Mouse (Mus musculus) C2C12 (cell line): Measurements from ENCODE around the gene Jpt2. TPM values are rescaled to one million over a fixed set of nuclear protein-coding genes. Genes with fewer than 3 reads are reported as not detected.
"Not testable (repeated sequence)": the region's sequence is repeated elsewhere in the genome, so short reads cannot be mapped to it uniquely, and the experiment has no call there.

Source experiments
- H3K27me3 ChIP-seq: one replicate; pipeline ENCODE4 v1.6.1; 2011; ENCODE audit not compliant: control insufficient read depth, insufficient read depth, insufficient read length
- H3K36me3 ChIP-seq: one replicate; pipeline ENCODE4 v1.6.1; 2011; ENCODE audit not compliant: control insufficient read depth, insufficient read depth
- H3K4me3 ChIP-seq: one replicate; pipeline ENCODE4 v1.5.1; 2011; ENCODE audit warnings: mild to moderate bottlenecking, control low read depth; ENCODE audit not compliant: poor library complexity, insufficient read depth, severe bottlenecking
- H3K79me2 ChIP-seq: one replicate; pipeline ENCODE4 v1.6.1; 2011; ENCODE audit not compliant: control insufficient read depth, insufficient read depth
- H3K79me3 ChIP-seq: one replicate; pipeline ENCODE4 v1.6.1; 2011; ENCODE audit warnings: low read depth, control low read depth
- H3ac ChIP-seq: one replicate; pipeline ENCODE3; 2011; ENCODE audit warnings: low read depth; ENCODE audit not compliant: control insufficient read depth, insufficient read length
- CEBPB ChIP-seq: IDR thresholded peaks from one replicate; pipeline ENCODE4 v1.6.1; 2011; ENCODE audit warnings: low read depth, mild to moderate bottlenecking, control low read depth, moderate library complexity
- CTCF ChIP-seq: IDR thresholded peaks from one replicate; pipeline ENCODE4 v1.5.1; 2011; ENCODE audit not compliant: control insufficient read depth, insufficient read depth, insufficient read length
- FOSL1 ChIP-seq: IDR thresholded peaks from one replicate; pipeline ENCODE4 v1.8.0; 2011; ENCODE audit warnings: mild to moderate bottlenecking, low read length; ENCODE audit not compliant: poor library complexity, insufficient read depth, severe bottlenecking
- MAX ChIP-seq: IDR thresholded peaks from one replicate; pipeline ENCODE4 v1.6.1; 2011; ENCODE audit warnings: mild to moderate bottlenecking, control low read depth
- MYOD1 ChIP-seq: IDR thresholded peaks from one replicate; pipeline ENCODE4 v1.6.1; 2011; ENCODE audit warnings: low read depth; ENCODE audit not compliant: control insufficient read depth, insufficient read length
- MYOG ChIP-seq: IDR thresholded peaks from one replicate; pipeline ENCODE4 v1.6.1; 2011; ENCODE audit not compliant: control insufficient read depth, insufficient read length; ENCODE audit errors: extremely low read depth
- USF1 ChIP-seq: IDR thresholded peaks from one replicate; pipeline ENCODE4 v1.6.1; 2011; ENCODE audit warnings: low read depth, mild to moderate bottlenecking, control low read depth, moderate library complexity
- polyA plus RNA-seq: library from polyadenylated mRNA; unstranded; fragments of >200 nt; fragmentation: generic; extraction: Trizol; gene quantifications from one replicate; pipeline ENCODE4 v1.2.1, GENCODE M21; 2012; ENCODE audit warnings: missing spikeins

Jpt2 gene
- polyA plus RNA-seq, 1 experiment: 57.4 TPM

DNA sequence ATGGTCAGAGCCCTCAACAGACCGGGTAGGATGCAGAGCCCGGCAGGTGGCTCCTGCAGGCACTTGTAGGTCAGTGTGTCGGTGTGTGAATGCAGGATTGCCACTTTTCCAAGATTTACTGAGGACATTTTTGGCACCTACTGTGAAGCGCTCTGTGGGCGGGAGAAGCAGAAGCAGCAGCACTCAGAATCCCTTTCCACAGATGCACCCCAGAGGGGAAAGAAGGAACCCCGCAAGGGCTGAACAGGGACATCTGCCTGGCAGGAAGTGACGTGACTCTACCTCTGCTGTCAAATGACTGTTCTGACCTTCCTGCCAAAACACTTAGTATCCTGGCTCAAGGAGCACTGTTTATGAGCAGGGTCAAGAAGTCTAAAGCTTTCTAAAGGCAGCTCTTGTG is 17.5 kb downstream of the Jpt2 start:
- H3K4me3 ChIP-seq: no peak overlapping the region
- H3K36me3 ChIP-seq: peaks cover 48% of the 10 kb centered on the region
- TF ChIP-seq MYOD1 (no peak), CTCF (no peak), FOSL1 (no peak), USF1 (no peak), MYOG (no peak), MAX (no peak), CEBPB (no peak)
- no peaks in the 10 kb centered on the region for H3K79me2 ChIP-seq
- no peaks in the 10 kb centered on the region for H3K27me3 ChIP-seq
- no peak overlapping the region for H3ac ChIP-seq
- H3K79me3 ChIP-seq: no peaks in the 10 kb centered on the region

DNA sequence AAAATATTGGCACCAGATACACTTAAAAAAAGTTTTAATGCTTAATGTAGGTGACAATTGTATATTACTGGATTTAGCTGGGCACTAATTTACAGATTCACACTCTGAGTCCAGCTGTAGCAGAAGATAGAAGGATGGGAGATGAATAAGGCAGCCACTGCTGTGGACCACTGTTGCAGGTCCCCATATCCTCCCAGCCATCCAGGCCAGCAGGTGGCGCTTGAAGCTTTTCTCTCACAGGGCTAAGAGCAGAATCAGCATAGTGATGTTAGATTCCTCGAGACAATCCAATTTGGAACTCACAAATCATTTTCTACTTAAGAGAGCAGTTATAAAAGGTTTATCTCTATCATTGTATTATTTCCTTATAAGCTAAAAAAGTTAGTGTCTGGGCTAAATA is 18.0 kb downstream of the Jpt2 start:
- not testable (repeated sequence) for H3K4me3 ChIP-seq, H3K27me3 ChIP-seq, H3K79me3 ChIP-seq, H3ac ChIP-seq, H3K79me2 ChIP-seq
- peaks cover 47% of the 10 kb centered on the region for H3K36me3 ChIP-seq

GRCm38 (mm10) chr17:24937266-24937665 is 23.2 kb downstream of the Jpt2 start:
- peaks cover 21% of the 10 kb centered on the region for H3K36me3 ChIP-seq
- H3K4me3 ChIP-seq: no peak overlapping the region

GRCm38 (mm10) chr17:24936259-24937237 is 23.9 kb downstream of the Jpt2 start, which contains the start of gene Mapk8ip3:
Mapk8ip3 (minus strand) TSS chr17:24936977.
- Histone ChIP-seq H3K79me2 (peaks cover 53% of the 10 kb centered on the region), H3ac (peak within 1 kb of the TSS; percentile 84), H3K4me3 (peak within 1 kb of the TSS; percentile 78), H3K36me3 (peaks cover 21% of the 10 kb centered on the region), H3K79me3 (peaks cover 45% of the 10 kb centered on the region), H3K27me3 (no peaks in the 10 kb centered on the region)
- TF ChIP-seq MYOD1 (no peak), MAX (peak; percentile 19), CEBPB (no peak), USF1 (no peak), FOSL1 (no peak), MYOG (no peak)

More at GRCm38 (mm10) chr17:24937266-24937665, 23.2 kb downstream of the Jpt2 start:
- Histone ChIP-seq H3K79me3 (peaks cover 40% of the 10 kb centered on the region), H3K79me2 (peaks cover 45% of the 10 kb centered on the region), H3ac (peak overlapping the region; percentile 55), H3K27me3 (no peaks in the 10 kb centered on the region)
- TF ChIP-seq USF1: no peak
- TF ChIP-seq MAX: no peak
- no peak for TF ChIP-seq CTCF
- TF ChIP-seq MYOG: no peak
- no peak for TF ChIP-seq FOSL1
- TF ChIP-seq MYOD1: no peak
- TF ChIP-seq CEBPB: no peak

- peaks cover 61% of the 10 kb centered on the region for H3K79me2 ChIP-seq
- H3K4me3 ChIP-seq: peak overlapping the region; percentile 78
- peaks cover 18% of the 10 kb centered on the region for H3K36me3 ChIP-seq
- H3K27me3 ChIP-seq: no peaks in the 10 kb centered on the region
- TF ChIP-seq MYOD1 (no peak), CEBPB (no peak), MAX (no peak), CTCF (no peak), USF1 (no peak), MYOG (no peak), FOSL1 (no peak)
- H3K79me3 ChIP-seq: peaks cover 50% of the 10 kb centered on the region
- H3ac ChIP-seq: peak overlapping the region; percentile 60
Observed at GRCm38 (mm10) chr17:24935666-24936065, 24.8 kb downstream of the Jpt2 start.

DNA sequence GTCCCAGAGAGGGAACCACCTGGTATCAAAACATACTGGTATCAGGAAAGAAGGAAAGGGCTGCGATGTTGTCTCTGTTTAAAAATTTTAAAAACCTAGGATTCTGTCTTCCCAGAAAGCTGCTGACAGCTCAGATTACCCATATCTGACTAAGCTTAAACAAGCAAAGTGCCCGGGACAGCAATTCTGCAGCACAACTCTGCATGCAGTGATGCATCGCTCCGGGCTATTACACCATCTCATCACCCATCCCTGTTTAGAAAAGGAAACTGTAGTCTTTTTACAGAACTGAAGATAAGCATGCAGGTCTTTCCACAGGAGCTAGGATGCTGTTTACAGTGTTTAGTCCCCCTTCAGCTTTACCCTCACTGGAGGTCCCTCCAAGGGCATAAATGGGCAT is 25.6 kb downstream of the Jpt2 start:
- Histone ChIP-seq H3K79me3 (peaks cover 55% of the 10 kb centered on the region), H3K4me3 (peak overlapping the region; percentile 78), H3K27me3 (no peaks in the 10 kb centered on the region), H3K79me2 (peaks cover 69% of the 10 kb centered on the region), H3ac (peak overlapping the region; percentile 49), H3K36me3 (peaks cover 18% of the 10 kb centered on the region)
- TF ChIP-seq CEBPB: peak; percentile 13
- TF ChIP-seq USF1: no peak
